Mouse (Mus musculus): ENCODE results near the gene Irf2.

DNA sequence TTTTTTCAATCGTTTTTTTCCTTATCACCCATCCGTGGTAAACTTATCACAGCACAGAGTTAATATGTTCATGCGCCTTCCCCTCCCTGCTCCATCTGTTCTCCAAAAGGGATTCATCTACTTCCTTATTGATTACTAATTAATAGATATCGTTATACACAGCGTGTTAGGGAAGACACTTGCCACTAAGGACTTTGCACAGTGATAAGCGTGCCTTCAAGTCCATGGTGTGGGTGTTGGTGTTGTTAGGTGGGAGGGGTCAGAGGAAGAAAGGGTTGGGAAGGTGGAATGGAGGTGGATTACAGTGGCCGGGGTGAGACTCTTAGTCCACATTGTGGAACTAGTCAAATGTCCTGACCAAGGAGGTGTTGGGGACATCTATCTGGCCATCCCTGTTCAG is 21.2 kb downstream of the Irf2 start:
- no peak for TF ChIP-seq CTCF (IDR thresholded peaks at IDR 0.05; ENCODE audit: borderline replicate concordance, insufficient read depth, low read length)
- TF ChIP-seq POLR2A (IDR thresholded peaks at IDR 0.05; ENCODE audit: low read depth, low read length): no peak
